Mouse (Mus musculus) liver, adult (tissue): ENCODE results near the gene Fmo4.

Experiments
- GATA4 ChIP-seq: IDR thresholded peaks from 2 replicates; pipeline ENCODE4 v1.6.1; 2014; ENCODE audit warnings: mild to moderate bottlenecking, low read length; ENCODE audit not compliant: insufficient replicate concordance

Fmo4 gene

GRCm38 (mm10) chr1:162813836-162814156 lies at the start of gene Fmo4:
Gene Fmo4 (minus strand): TSS chr1:162813972.
- no peak for TF ChIP-seq GATA4

GRCm38 (mm10) chr1:162862328-162862727 lies 48.6 kb upstream of the Fmo4 start:
- TF ChIP-seq GATA4, result no peak

- TF ChIP-seq GATA4, result no peak
Observed at GRCm38 (mm10) chr1:162859996-162860605, 46.3 kb upstream of the Fmo4 start.

- no peak for TF ChIP-seq GATA4
Observed at GRCm38 (mm10) chr1:162859545-162859976, 45.8 kb upstream of the Fmo4 start.

- TF ChIP-seq GATA4, result no peak
Observed at GRCm38 (mm10) chr1:162858748-162859130, 45.0 kb upstream of the Fmo4 start.

- no peak for TF ChIP-seq GATA4
Observed at GRCm38 (mm10) chr1:162857766-162858747, 44.3 kb upstream of the Fmo4 start.

GRCm38 (mm10) chr1:162853812-162854482 lies 40.2 kb upstream of the Fmo4 start:
- peak; percentile 63; the same call in 1 of the 2 replicates for TF ChIP-seq GATA4

GRCm38 (mm10) chr1:162847554-162847953 lies 33.8 kb upstream of the Fmo4 start:
- TF ChIP-seq GATA4, result no peak

GRCm38 (mm10) chr1:162840211-162840610 lies 26.4 kb upstream of the Fmo4 start:
- TF ChIP-seq GATA4, result no peak

GRCm38 (mm10) chr1:162838976-162839375 lies 25.2 kb upstream of the Fmo4 start:
- TF ChIP-seq GATA4, result no peak

GRCm38 (mm10) chr1:162834342-162834741 lies 20.6 kb upstream of the Fmo4 start:
- no peak for TF ChIP-seq GATA4

- TF ChIP-seq GATA4, result no peak
Observed at GRCm38 (mm10) chr1:162832574-162832953, 18.8 kb upstream of the Fmo4 start.

- no peak for TF ChIP-seq GATA4
Observed at GRCm38 (mm10) chr1:162831838-162832573, 18.2 kb upstream of the Fmo4 start.

GRCm38 (mm10) chr1:162819280-162819679 lies 5.5 kb upstream of the Fmo4 start:
- TF ChIP-seq GATA4, result no peak
